Mouse (Mus musculus) effector memory CD4-positive, alpha-beta T cell, adult 5 months (primary cell): ENCODE data around the gene Gm5617. TPM values are rescaled to one million over a fixed set of nuclear protein-coding genes. Genes with fewer than 3 reads are reported as not detected.

Experiments
- polyA plus RNA-seq: library from polyadenylated mRNA; unstranded; fragments of 100-300 nt; shearing (Covaris generic); gene quantifications from one replicate; pipeline ENCODE4 v1.2.1, GENCODE M21; 2017

Gm5617 gene
- polyA plus RNA-seq, result 14.7 TPM

GRCm38 (mm10) chr9:48494817-48495547, at the start of gene Gm5617, which contains the start of gene Rbm7:
TSS of gene Gm5617 (plus strand) at chr9:48495442.
TSS of gene Rbm7 (minus strand) at chr9:48495299.

GRCm38 (mm10) chr9:48480411-48481213, 14.6 kb upstream of the Gm5617 start, which contains the start of gene Rexo2:
TSS of gene Rexo2 (minus strand) at chr9:48480623.

Other genes with a start within 250 kb of the Gm5617 start
- not detected for gene Nxpe2, start 142.0 kb upstream of the Gm5617 start, polyA plus RNA-seq
- 179 TPM for gene Rexo2, start 14.8 kb upstream of the Gm5617 start, polyA plus RNA-seq
- gene Rbm7, start 143 bp upstream of the Gm5617 start, polyA plus RNA-seq, result 212 TPM
- gene Nnmt, start 109.7 kb downstream of the Gm5617 start, polyA plus RNA-seq, result not detected